Mouse (Mus musculus): ENCODE measurements at regions not wholly inside any gene's neighbourhood (a gene's known extent, or its start where the extent isn't known, plus 50 kb on each side); places are given as distances from the start of the nearest gene placed in this dataset.

- DNase-seq (ENCODE audit: low read depth, low spot score), result no peak
Measured at GRCm38 (mm10) chr11:79881812-79882211, 80.4 kb downstream of the Utp6 start.

GRCm38 (mm10) chr11:79878091-79878490, 84.1 kb downstream of the Utp6 start:
- DNase-seq (ENCODE audit: low read depth, low spot score), result no peak

DNA sequence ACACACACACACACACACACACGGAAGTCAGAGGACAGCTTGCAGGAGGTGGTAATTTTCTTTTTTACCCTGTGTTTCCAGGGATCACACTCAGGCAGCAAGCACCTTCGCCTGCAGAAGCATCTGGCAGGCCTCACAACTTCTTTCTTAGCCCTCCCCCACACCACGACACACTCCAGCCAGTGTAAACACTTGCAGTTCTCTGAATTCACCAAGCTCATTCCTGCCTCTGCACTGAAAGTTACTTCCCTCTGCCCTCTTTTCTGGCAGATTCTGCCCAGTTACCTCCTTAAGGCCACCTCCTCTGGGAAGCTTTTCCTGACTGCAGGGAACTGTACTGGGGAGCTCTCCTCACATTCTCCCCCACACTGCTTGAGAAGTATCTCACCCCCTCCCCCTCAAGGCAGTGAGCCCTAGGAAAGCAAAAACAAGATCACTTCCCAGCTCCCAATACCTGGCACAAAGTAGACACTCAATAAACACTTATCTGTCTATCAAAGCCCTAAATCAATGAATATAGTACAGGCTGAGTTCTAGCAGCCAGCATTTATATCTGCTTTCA, 84.9 kb downstream of the Utp6 start:
- no peak for DNase-seq (ENCODE audit: low read depth, low spot score)

GRCm38 (mm10) chr11:79871783-79872628, 90.2 kb downstream of the Utp6 start:
- DNase-seq (ENCODE audit: low read depth, low spot score), result no peak

GRCm38 (mm10) chr11:79870189-79870588, 92.0 kb downstream of the Utp6 start:
- peak; percentile 55 for DNase-seq (ENCODE audit: low read depth, low spot score)

GRCm38 (mm10) chr11:79869009-79869408, 93.2 kb downstream of the Utp6 start:
- DNase-seq (ENCODE audit: low read depth, low spot score), result no peak

GRCm38 (mm10) chr11:79864836-79865235, 97.4 kb downstream of the Utp6 start:
- no peak for DNase-seq (ENCODE audit: low read depth, low spot score)

- no peak for DNase-seq (ENCODE audit: low read depth, low spot score)
Measured at GRCm38 (mm10) chr11:79863487-79864175, 98.6 kb downstream of the Utp6 start.

GRCm38 (mm10) chr11:79860611-79861067, 101.6 kb downstream of the Utp6 start:
- DNase-seq (ENCODE audit: low read depth, low spot score), result no peak

- DNase-seq (ENCODE audit: low read depth, low spot score), result no peak
Measured at GRCm38 (mm10) chr11:79856376-79856775, 105.8 kb downstream of the Utp6 start.

DNA sequence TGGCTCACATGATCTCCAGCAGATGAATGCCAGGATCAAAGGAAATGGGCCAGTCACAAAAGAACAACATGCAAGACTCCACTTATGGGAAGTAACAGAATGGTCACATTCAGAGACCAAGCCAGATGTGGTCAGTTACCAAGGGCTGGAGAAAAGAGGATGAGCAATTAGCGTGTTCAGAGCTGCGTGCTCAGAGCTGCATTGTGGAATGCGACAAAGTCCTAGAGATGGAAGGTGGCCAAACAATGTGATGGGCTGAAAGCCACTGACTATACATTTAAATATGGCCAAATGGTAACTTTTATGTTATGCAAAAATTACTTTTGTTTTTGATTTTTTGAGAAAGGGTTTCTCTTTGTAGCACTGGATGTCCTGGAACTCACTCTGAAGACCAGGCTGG, 112.6 kb downstream of the Utp6 start:
- no peak for DNase-seq (ENCODE audit: low read depth, low spot score)

- no peak for DNase-seq (ENCODE audit: low read depth, low spot score)
Measured at GRCm38 (mm10) chr11:79844436-79844835, 117.8 kb downstream of the Utp6 start.

GRCm38 (mm10) chr11:79843021-79843420, 119.2 kb downstream of the Utp6 start:
- no peak for DNase-seq (ENCODE audit: low read depth, low spot score)

DNA sequence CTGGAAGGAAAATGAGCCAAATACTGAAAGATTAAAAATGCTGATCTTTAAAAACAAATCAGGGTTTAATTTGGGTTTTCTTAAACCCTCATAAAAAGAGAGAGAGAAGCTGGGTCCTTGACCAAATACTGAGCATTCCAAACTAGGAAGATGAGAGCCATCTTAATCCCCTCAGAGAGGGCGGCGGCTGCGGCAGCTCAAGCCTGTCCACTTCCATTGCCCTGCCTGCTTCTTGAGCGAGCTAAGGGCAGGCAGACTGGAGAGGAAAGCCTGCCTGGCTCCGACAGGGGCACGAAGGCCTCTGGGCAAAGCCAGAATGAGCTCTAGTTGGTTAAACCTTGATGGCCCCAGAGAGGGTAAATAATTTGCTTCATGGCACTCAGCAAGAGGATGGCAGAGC, 122.2 kb downstream of the Utp6 start:
- DNase-seq (ENCODE audit: low read depth, low spot score), result no peak

DNA sequence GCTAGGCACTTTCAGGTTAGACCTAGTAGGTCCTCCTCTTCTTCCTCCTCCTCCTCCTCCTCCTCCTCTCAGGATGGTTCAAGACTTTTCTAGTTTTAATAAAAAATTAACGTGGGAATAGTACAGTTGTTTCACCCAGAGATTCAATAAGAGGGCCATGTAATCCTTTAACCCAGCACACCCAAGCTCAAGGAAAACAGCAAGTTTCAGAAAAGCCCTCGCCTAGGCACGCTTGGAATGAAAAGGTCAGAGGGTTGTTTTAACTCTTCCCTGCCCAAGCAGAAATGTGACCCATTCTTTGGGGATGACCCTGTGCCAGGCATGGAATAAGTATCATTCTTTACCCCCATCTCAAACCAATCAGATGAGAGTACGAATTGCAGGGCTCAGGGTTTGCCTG, 124.1 kb downstream of the Utp6 start:
- DNase-seq (ENCODE audit: low read depth, low spot score), result no peak

GRCm38 (mm10) chr11:79837076-79837990, 124.9 kb downstream of the Utp6 start:
- DNase-seq (ENCODE audit: low read depth, low spot score), result no peak

DNA sequence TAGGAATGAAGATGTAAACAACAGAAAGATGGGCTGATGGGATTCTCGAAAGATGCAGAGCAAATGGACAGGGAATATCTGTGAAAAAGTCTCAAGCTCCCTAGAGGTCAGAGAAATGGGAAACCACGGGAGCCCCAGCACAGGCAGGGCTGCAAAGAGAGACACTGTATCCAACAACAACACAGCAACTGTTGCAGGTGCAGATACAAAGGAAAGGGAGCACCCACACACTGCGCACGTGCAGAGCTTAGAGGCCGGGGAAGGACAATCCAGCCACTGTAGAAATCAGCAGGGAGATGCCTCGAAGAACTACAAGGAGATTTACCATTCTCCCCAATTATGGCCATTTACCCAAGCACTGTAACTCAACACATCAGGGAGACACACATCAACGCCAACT, 126.3 kb downstream of the Utp6 start:
- DNase-seq (ENCODE audit: low read depth, low spot score), result no peak

DNA sequence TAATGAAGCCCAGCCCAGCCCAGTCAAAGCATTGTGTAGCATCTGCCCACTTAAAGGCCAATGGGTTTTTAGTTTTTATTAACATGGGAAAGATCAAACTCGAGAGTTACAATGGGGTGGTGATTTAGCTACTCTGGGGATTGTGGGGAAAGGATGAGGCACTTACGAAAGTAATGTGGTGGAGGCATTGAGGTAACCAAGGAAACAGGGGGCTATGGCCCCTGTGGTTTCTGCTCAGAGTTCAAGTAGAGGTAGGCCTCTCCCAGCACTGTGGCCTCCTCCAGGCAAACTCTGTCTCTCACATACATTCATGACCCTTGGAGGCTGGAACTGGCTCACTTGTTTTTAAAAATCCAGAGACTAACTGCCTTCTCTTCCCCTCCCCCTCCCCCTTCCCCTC, 128.4 kb downstream of the Utp6 start:
- peak; percentile 16 for DNase-seq (ENCODE audit: low read depth, low spot score)

DNA sequence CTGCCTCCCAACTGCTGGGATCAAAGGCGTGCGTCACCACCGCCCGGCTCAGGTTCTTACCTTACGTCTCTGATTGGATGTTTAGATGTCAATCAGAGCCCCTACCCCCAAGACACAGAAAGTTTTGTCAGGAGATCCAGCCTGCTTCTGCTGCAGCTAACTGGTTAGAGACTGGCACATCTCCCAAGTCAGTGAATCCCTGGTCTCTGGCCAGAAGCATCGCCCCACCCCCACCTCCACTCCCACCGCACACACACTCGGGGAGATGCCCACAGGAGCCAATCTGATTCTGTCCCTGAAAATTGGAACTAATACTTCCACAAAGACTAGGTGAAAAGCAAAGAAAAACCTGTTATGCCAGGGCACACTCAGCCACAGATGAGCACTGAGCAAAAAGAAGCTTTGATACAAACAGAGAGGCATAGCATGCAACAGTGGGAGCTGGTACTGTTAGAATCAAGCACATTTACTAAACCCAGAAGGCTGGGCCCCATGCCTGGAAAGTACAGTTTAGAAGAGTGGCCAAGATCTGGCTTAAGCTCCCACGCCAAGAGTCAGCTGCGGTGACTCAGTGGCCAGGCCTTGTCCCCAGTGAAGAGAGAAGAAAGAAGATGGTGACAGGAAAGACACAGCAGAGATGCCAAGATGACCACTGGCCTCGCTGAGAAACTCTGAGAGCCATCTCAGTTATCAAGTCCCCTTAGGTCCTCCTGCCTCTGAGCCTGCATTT, 130.4 kb downstream of the Utp6 start:
- DNase-seq (ENCODE audit: low read depth, low spot score), result no peak

DNA sequence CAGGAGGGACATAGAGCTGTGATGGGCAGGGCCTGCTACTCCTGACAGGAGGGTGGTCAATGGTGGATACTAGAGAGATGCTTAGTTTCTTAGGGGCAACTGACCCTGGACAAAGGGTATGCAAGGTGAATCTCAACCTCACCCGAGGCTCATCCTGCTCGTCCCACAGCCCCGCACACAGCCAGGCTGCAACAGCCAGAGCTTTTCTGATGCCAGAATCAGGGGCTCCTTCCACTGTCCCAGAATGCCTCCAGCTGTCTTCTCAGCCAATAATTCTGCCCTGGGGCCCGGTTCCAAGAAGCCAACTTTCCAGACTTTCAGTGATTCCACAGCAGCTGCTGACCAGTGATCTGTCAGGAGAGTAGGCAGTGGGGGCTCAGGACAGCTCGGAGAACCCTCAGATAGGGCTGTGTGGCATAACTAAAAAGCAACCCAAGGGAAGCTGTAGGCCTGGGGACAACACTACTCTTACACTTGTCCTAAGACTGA, 131.6 kb downstream of the Utp6 start:
- no peak for DNase-seq (ENCODE audit: low read depth, low spot score)

DNA sequence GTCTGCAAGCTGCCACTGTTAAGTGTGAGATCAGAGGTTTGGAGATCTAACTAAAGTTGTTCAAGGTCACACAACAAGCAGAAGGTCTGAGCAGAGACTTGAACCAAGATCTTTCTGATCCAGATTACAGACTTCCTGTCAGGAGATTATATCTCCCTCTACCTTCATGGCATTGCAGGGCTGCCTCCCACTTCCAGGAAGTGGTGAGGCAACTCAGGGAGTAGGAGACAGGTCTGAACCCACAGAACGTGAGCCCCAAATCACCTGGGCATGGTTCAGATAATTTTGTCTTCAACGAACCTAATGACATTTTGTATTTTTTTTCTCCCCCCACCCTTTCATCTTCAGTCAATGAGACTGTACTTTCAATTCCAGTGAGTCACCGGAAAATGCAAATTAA, 135.2 kb downstream of the Utp6 start:
- peak; percentile 37 for DNase-seq (ENCODE audit: low read depth, low spot score)

Measured in CD4-positive, CD25-positive, alpha-beta regulatory T cell, adult 2 months (primary cell).